Mouse (Mus musculus): ENCODE measurements around the gene Zmynd8. TPM values are rescaled to one million over a fixed set of nuclear protein-coding genes. Genes with fewer than 3 reads are reported as not detected.

The Zmynd8 gene
- polyA plus RNA-seq, 1 experiment from 2014 or later = 68.7 TPM

DNA sequence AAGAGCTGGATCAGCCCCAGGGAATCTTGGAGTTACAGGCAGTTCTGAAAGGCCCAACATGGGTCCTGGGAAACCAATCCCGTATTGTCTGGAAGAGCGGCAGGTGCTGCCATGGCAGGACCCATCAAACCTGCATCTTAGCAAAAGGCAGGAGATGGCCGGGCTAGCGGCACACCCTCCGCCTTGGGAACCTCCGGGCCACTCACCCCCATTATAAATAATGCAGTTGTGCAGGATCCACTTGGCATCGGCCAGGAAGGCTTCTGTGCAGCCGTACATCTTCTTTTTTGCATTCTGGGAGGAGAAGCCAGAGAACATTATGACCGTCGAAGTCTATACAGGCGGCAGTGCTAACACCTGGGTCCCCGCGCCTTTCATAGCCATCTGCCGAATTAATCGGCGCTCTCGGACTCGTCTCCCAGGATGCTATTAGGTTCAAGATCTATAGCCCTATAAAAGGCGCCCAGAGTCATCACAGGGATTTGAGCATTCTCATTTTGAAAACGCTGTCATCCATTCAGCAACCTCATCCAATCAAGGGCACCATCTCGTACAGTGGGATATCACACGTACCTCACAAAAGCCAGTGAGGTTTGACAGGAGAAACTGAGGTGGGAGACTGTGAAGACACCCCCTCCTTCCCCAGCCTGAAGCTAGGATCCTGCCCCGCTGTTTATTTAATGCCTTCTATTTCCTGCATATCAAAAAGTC is 60.1 kb downstream of the Zmynd8 start:
- peak; percentile 77 for ATAC-seq (ENCODE audit: low FRiP score, low read depth)
- Histone ChIP-seq H3K27me3 (replicated peaks) (no peaks in the 10 kb centered on the region), H3K9ac (no peak overlapping the region), H3K4me1 (peaks cover 22% of the 10 kb centered on the region; the same call in 1 of the 2 replicates), H3K36me3 (peaks cover 88% of the 10 kb centered on the region), H3K4me3 (no peak overlapping the region), H3K27ac (peak overlapping the region; percentile 50), H3K9me3 (no peaks in the 10 kb centered on the region), H3K4me2 (replicated peaks) (0 out of 2 replicates have a peak overlapping the region, but pooled peaks have one; percentile 1)
- WGBS = 55% methylated on average over 23 of the region's 23 CpGs

DNA sequence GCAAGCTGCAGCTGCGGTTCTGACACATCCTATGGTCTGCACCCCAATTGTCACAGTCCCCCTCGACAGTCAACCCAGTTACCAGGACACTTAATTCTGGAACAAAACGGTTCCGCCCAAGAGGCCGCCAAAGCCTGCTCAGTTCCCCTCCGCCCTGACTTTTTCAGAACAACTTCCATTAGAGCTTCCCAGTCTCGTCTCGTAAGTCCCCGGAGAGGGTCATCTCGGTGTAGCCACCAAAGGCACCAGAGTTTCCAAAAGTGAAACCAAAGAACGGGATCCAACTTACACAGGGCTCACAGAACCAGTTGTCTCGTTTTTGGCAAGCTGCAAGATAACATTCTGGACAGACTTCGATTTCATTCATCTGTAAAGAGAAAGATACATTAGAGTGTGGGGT is 64.2 kb downstream of the Zmynd8 start:
- Histone ChIP-seq H3K4me2 (replicated peaks) (no peak overlapping the region), H3K27ac (no peak overlapping the region), H3K27me3 (replicated peaks) (no peaks in the 10 kb centered on the region), H3K9ac (no peak overlapping the region), H3K36me3 (peaks cover 87% of the 10 kb centered on the region), H3K4me1 (peaks cover 18% of the 10 kb centered on the region), H3K4me3 (no peak overlapping the region), H3K9me3 (no peaks in the 10 kb centered on the region)
- WGBS = 92% methylated on average over 13 of the region's 13 CpGs
- ATAC-seq (ENCODE audit: low FRiP score, low read depth) = no peak

- peaks cover 13% of the 10 kb centered on the region for H3K4me1 ChIP-seq
- no peak for ATAC-seq (ENCODE audit: low FRiP score, low read depth)
- no peaks in the 10 kb centered on the region for H3K27me3 ChIP-seq (replicated peaks)
- H3K9ac ChIP-seq = no peak overlapping the region
- H3K9me3 ChIP-seq = no peaks in the 10 kb centered on the region
- H3K4me2 ChIP-seq (replicated peaks) = no peak overlapping the region
- WGBS = 77% methylated on average over 9 of the region's 9 CpGs
- no peak overlapping the region for H3K4me3 ChIP-seq
- no peak overlapping the region for H3K27ac ChIP-seq
- H3K36me3 ChIP-seq = peaks cover 89% of the 10 kb centered on the region
These were observed 65.3 kb downstream of the Zmynd8 start for GRCm38 (mm10) chr2:165833468-165833867.

GRCm38 (mm10) chr2:165832720-165833119 is 66.1 kb downstream of the Zmynd8 start:
- Histone ChIP-seq H3K36me3 (peaks cover 89% of the 10 kb centered on the region), H3K27ac (no peak overlapping the region), H3K4me2 (replicated peaks) (no peak overlapping the region), H3K9ac (no peak overlapping the region), H3K9me3 (no peaks in the 10 kb centered on the region), H3K27me3 (replicated peaks) (no peaks in the 10 kb centered on the region), H3K4me3 (no peak overlapping the region), H3K4me1 (peaks cover 7% of the 10 kb centered on the region)
- ATAC-seq (ENCODE audit: low FRiP score, low read depth) = no peak
- WGBS = 94% methylated on average over 9 of the region's 9 CpGs

- 82% methylated on average over 9 of the region's 9 CpGs for WGBS
- Histone ChIP-seq H3K27ac (no peak overlapping the region), H3K27me3 (replicated peaks) (no peaks in the 10 kb centered on the region), H3K9ac (no peak overlapping the region), H3K4me1 (peaks cover 3% of the 10 kb centered on the region), H3K9me3 (no peaks in the 10 kb centered on the region), H3K4me3 (no peak overlapping the region), H3K36me3 (peaks cover 90% of the 10 kb centered on the region), H3K4me2 (replicated peaks) (no peak overlapping the region)
- no peak for ATAC-seq (ENCODE audit: low FRiP score, low read depth)
These were observed 66.5 kb downstream of the Zmynd8 start for GRCm38 (mm10) chr2:165832295-165832694.

- Histone ChIP-seq H3K27ac (no peak overlapping the region), H3K27me3 (replicated peaks) (no peaks in the 10 kb centered on the region), H3K4me1 (peaks cover 3% of the 10 kb centered on the region), H3K36me3 (peaks cover 90% of the 10 kb centered on the region), H3K9ac (no peak overlapping the region), H3K4me2 (replicated peaks) (no peak overlapping the region), H3K9me3 (no peaks in the 10 kb centered on the region), H3K4me3 (no peak overlapping the region)
- 86% methylated on average over 8 of the region's 8 CpGs for WGBS
- no peak for ATAC-seq (ENCODE audit: low FRiP score, low read depth)
These were observed 67.1 kb downstream of the Zmynd8 start for GRCm38 (mm10) chr2:165831637-165832289.

DNA sequence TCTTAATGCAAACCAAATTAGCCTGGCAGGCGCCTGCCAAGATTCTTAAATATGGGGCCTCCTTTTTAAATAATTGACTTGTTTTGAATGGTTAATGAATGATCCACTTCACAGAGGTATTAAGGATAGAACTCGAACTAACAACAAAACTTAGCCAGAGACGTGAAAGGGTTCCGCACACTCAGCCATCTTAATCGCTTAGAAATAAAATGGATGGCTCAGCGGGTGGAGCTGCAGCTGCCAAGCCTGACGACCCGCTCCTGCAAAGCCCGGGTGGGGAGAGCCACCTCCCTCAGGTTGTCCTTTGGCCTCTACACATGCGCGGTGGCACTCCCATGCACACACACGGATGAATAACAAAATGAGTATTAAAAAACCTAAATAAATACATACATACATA is 70.0 kb downstream of the Zmynd8 start:
- no peak overlapping the region for H3K4me2 ChIP-seq (replicated peaks)
- H3K36me3 ChIP-seq = peaks cover 89% of the 10 kb centered on the region

GRCm38 (mm10) chr2:165825964-165826712 is 72.7 kb downstream of the Zmynd8 start:
- H3K9ac ChIP-seq = no peak overlapping the region
- no peak overlapping the region for H3K4me2 ChIP-seq (replicated peaks)
- no peaks in the 10 kb centered on the region for H3K27me3 ChIP-seq (replicated peaks)
- WGBS = 71% methylated on average over 10 of the region's 10 CpGs
- no peaks in the 10 kb centered on the region for H3K9me3 ChIP-seq
- peaks cover 86% of the 10 kb centered on the region for H3K36me3 ChIP-seq
- H3K4me3 ChIP-seq = no peak overlapping the region
- peaks cover 3% of the 10 kb centered on the region; the same call in 1 of the 2 replicates for H3K4me1 ChIP-seq
- peak; percentile 61 for ATAC-seq (ENCODE audit: low FRiP score, low read depth)
- H3K27ac ChIP-seq = no peak overlapping the region

More for the DNA sequence above, 70.0 kb downstream of the Zmynd8 start:
- Histone ChIP-seq H3K9me3 (no peaks in the 10 kb centered on the region), H3K4me3 (no peak overlapping the region), H3K27ac (no peak overlapping the region), H3K4me1 (peaks cover 3% of the 10 kb centered on the region), H3K27me3 (replicated peaks) (no peaks in the 10 kb centered on the region), H3K9ac (no peak overlapping the region)
- 76% methylated on average over 12 of the region's 12 CpGs for WGBS
- ATAC-seq (ENCODE audit: low FRiP score, low read depth) = no peak

DNA sequence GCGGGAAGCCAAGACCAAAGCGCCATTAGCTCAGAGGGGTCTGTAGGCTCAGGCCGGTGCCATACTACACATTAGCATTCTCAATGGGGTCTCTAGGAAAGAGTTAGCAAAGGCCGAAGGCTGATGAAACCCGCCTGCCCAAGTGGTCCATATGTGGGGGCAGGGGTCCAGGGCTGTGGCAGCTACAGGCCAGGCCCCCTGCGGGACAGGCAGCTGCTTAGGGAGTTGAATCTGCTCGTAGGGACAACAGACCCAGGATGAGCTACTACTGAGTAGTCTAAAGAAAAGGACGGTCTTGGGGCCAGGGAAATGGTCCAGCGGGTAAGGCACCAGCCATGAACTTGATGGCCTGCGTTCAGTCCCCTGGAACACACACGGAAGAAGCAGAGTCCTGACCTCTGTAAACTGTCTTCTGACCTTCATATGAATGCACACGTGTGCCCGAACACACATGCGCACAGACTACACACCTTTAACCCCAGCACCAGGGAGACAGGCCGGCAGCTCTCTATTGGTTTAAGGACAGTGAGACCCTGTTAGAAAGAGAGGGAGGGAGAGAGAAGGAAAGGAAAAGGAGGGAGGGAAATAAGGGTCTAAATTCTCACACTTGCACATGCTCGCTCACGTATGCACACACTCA is 73.4 kb downstream of the Zmynd8 start:
- H3K9ac ChIP-seq = no peak overlapping the region
- WGBS = 88% methylated on average over 17 of the region's 17 CpGs
- H3K4me2 ChIP-seq (replicated peaks) = no peak overlapping the region
- no peaks in the 10 kb centered on the region for H3K27me3 ChIP-seq (replicated peaks)
- H3K4me3 ChIP-seq = no peak overlapping the region
- no peak for ATAC-seq (ENCODE audit: low FRiP score, low read depth)
- peaks cover 81% of the 10 kb centered on the region for H3K36me3 ChIP-seq
- no peak overlapping the region for H3K27ac ChIP-seq
- H3K9me3 ChIP-seq = no peaks in the 10 kb centered on the region
- H3K4me1 ChIP-seq = peaks cover 1% of the 10 kb centered on the region; the same call in 1 of the 2 replicates

DNA sequence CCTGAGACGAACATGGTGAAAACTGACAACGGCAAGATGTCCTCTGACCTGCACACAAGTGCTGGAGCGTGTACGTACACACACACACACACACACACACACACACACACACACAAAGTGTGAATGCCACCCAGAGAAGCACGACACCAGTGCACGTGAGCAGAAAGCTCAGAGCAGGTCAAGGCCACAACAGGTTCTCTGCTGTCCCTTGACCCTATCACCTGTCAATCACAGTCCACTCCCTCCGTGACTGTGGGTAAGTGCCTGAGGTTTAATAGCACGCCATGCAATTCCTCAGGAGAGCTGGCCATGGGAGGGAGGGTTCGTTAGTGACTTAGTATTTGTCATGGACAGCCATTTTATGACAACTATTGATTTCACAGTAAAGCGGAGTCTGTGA is 74.0 kb downstream of the Zmynd8 start:
- H3K9ac ChIP-seq = no peak overlapping the region
- no peaks in the 10 kb centered on the region for H3K27me3 ChIP-seq (replicated peaks)
- no peak overlapping the region for H3K4me3 ChIP-seq
- 86% methylated on average over 10 of the region's 10 CpGs for WGBS
- H3K4me2 ChIP-seq (replicated peaks) = no peak overlapping the region
- H3K9me3 ChIP-seq = no peaks in the 10 kb centered on the region
- H3K27ac ChIP-seq = no peak overlapping the region
- no peaks in the 10 kb centered on the region for H3K4me1 ChIP-seq
- no peak for ATAC-seq (ENCODE audit: low FRiP score, low read depth)
- peaks cover 82% of the 10 kb centered on the region for H3K36me3 ChIP-seq

GRCm38 (mm10) chr2:165822478-165822877 is 76.3 kb downstream of the Zmynd8 start:
- Histone ChIP-seq H3K9me3 (no peaks in the 10 kb centered on the region), H3K4me2 (replicated peaks) (no peak overlapping the region), H3K27me3 (replicated peaks) (no peaks in the 10 kb centered on the region), H3K36me3 (peaks cover 84% of the 10 kb centered on the region), H3K4me1 (0 out of 2 replicates have a peak, but pooled peaks cover 2% of the 10 kb centered on the region), H3K9ac (no peak overlapping the region), H3K27ac (no peak overlapping the region), H3K4me3 (no peak overlapping the region)
- no peak for ATAC-seq (ENCODE audit: low FRiP score, low read depth)
- 95% methylated on average over 15 of the region's 15 CpGs for WGBS

DNA sequence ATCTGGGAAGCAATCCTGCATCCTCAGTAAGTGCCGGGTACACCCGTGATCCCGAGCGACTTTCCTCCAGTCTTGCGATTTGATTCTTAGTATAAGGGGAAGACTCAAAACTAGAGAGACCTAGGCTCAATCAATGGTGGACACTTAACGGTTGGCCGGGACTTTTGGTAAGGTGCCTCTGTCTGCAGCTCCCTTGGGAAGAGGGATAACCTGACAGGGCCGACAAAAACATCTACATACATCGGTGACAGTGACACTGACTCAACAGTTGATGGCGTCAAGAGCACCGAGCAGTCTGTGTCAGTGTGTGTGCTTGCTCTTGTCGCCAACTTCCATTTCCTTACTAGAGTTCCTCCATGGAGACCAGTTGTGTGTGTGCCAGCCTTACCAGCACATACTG is 77.1 kb downstream of the Zmynd8 start:
- no peak overlapping the region for H3K4me3 ChIP-seq
- WGBS = 91% methylated on average over 12 of the region's 12 CpGs
- no peak for ATAC-seq (ENCODE audit: low FRiP score, low read depth)
- no peak overlapping the region for H3K9ac ChIP-seq
- no peak overlapping the region for H3K27ac ChIP-seq
- H3K36me3 ChIP-seq = peaks cover 84% of the 10 kb centered on the region
- no peaks in the 10 kb centered on the region for H3K9me3 ChIP-seq
- no peaks in the 10 kb centered on the region for H3K27me3 ChIP-seq (replicated peaks)
- H3K4me1 ChIP-seq = 0 out of 2 replicates have a peak, but pooled peaks cover 2% of the 10 kb centered on the region
- H3K4me2 ChIP-seq (replicated peaks) = no peak overlapping the region
